Mouse (Mus musculus) C2C12 (cell line): Measurements from ENCODE around the gene Crybb3.

Source experiments
- CEBPB ChIP-seq: IDR thresholded peaks from one replicate; pipeline ENCODE4 v1.6.1; 2011; ENCODE audit warnings: low read depth, mild to moderate bottlenecking, control low read depth, moderate library complexity
- CTCF ChIP-seq: IDR thresholded peaks from one replicate; pipeline ENCODE4 v1.5.1; 2011; ENCODE audit not compliant: control insufficient read depth, insufficient read depth, insufficient read length
- FOSL1 ChIP-seq: IDR thresholded peaks from one replicate; pipeline ENCODE4 v1.8.0; 2011; ENCODE audit warnings: mild to moderate bottlenecking, low read length; ENCODE audit not compliant: poor library complexity, insufficient read depth, severe bottlenecking
- MAX ChIP-seq: IDR thresholded peaks from one replicate; pipeline ENCODE4 v1.6.1; 2011; ENCODE audit warnings: mild to moderate bottlenecking, control low read depth
- MYOD1 ChIP-seq: IDR thresholded peaks from one replicate; pipeline ENCODE4 v1.6.1; 2011; ENCODE audit warnings: low read depth; ENCODE audit not compliant: control insufficient read depth, insufficient read length
- USF1 ChIP-seq: IDR thresholded peaks from one replicate; pipeline ENCODE4 v1.6.1; 2011; ENCODE audit warnings: low read depth, mild to moderate bottlenecking, control low read depth, moderate library complexity

- no peak for TF ChIP-seq CTCF
- TF ChIP-seq MYOD1 = no peak
- TF ChIP-seq USF1 = no peak
- no peak for TF ChIP-seq MAX
- no peak for TF ChIP-seq FOSL1
- no peak for TF ChIP-seq CEBPB
These were observed 33.2 kb upstream of the Crybb3 start for GRCm38 (mm10) chr5:113114264-113115225.
